Mouse (Mus musculus): ENCODE results near the gene 9430015G10Rik. TPM values are rescaled to one million over a fixed set of nuclear protein-coding genes. Genes with fewer than 3 reads are reported as not detected.

The 9430015G10Rik gene
- polyA plus RNA-seq, 1 experiment, result 34.3 TPM

DNA sequence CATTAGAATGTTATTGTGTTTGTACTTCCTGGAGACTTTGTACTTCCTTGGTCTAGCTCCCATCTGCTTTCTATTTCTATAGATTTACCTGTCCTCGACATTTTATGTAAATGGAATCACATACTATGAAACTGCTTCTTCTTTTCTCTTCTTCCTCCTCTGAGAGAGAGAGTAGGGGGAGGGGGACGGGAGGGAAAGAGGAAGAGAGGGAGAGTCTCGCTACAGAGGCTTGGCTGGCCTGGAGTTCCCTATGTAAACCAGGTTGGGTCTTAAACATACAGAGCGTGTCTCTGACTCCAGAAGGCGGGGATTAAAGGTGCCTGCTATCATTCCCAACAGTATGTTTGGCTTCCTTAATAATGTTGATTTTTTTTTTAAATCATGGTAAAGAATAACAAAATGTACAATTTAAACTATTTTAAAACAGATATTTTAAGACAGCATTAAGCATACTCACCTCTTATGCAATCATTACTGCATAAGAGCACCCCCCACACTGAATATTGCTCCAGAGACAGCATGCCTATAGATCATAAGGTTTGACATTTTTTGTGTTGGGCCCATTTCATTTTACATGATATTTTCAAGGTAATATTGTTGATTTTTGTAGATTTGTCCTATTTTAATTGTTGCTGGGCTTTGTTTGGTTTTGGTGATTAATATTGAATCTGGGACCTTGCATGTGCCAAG is 22.2 kb upstream of the 9430015G10Rik start:
- no peak for DNase-seq
- Histone ChIP-seq H3K27me3 (ENCODE audit: control insufficient read depth, insufficient read depth, low read length) (no peaks in the 10 kb centered on the region), H3K4me3 (replicated peaks; ENCODE audit: insufficient read depth, low read depth, low read length) (no peak overlapping the region), H3K27ac (ENCODE audit: insufficient read depth, low read length) (no peak overlapping the region), H3K4me1 (ENCODE audit: control insufficient read depth, insufficient read depth, low read length) (no peaks in the 10 kb centered on the region)
- TF ChIP-seq POLR2A (IDR thresholded peaks at IDR 0.05; ENCODE audit: borderline replicate concordance, insufficient read depth, low read length) (no peak), CTCF (IDR thresholded peaks at IDR 0.05; ENCODE audit: borderline replicate concordance, insufficient read depth, low read depth, low read length) (no peak)
- 42% methylated on average over 5 of the region's 5 CpGs for WGBS

DNA sequence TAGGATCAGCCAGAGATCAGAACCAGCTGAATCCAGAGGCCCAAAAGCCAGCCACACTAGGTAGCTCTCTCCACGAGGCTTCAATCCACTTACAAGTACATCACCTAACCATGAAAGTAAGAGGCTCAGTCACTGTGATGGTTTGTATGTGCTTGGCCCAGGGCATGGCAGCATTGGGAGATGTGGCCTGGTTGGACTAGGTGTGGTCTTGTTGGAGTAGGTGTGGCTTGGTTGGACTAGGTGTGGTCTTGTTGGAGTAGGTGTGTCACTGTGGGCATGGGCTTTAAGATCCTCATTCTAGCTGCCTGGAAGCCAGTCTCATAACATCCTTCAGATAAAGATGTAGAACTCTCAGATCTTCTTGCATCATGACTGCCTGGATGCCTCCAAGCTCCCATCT is 18.5 kb upstream of the 9430015G10Rik start:
- H3K27ac ChIP-seq (ENCODE audit: insufficient read depth, low read length), result no peak overlapping the region
- WGBS, result 55% methylated on average over 1 of the region's 1 CpGs
- TF ChIP-seq POLR2A (IDR thresholded peaks at IDR 0.05; ENCODE audit: borderline replicate concordance, insufficient read depth, low read length) (no peak), CTCF (IDR thresholded peaks at IDR 0.05; ENCODE audit: borderline replicate concordance, insufficient read depth, low read depth, low read length) (no peak)
- H3K4me1 ChIP-seq (ENCODE audit: control insufficient read depth, insufficient read depth, low read length), result no peaks in the 10 kb centered on the region
- no peak for DNase-seq
- no peak overlapping the region for H3K4me3 ChIP-seq (replicated peaks; ENCODE audit: insufficient read depth, low read depth, low read length)
- no peaks in the 10 kb centered on the region for H3K27me3 ChIP-seq (ENCODE audit: control insufficient read depth, insufficient read depth, low read length)

DNA sequence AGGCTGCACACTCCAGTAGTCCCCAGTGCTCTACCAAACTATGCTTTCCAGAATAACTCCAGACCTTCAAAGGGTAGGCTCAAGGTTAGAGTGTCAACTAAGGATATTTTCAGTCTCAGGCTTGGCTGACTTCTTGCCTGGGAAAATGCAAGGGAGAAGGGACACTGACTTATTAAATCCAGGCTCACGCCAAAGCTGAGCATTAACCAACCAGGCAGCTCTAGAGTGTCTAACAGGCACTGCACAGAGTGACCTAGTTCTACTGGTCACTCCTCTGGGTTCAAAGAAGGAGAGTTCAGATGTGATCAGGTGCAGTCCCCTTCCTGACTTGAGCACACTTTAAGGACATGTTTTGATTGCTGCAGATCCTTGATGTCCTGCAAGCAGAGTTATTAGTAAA is 17.0 kb upstream of the 9430015G10Rik start:
- TF ChIP-seq CTCF (IDR thresholded peaks at IDR 0.05; ENCODE audit: borderline replicate concordance, insufficient read depth, low read depth, low read length), result no peak
- TF ChIP-seq POLR2A (IDR thresholded peaks at IDR 0.05; ENCODE audit: borderline replicate concordance, insufficient read depth, low read length), result no peak
- DNase-seq, result no peak
- H3K27me3 ChIP-seq (ENCODE audit: control insufficient read depth, insufficient read depth, low read length), result no peaks in the 10 kb centered on the region
- no peaks in the 10 kb centered on the region for H3K4me1 ChIP-seq (ENCODE audit: control insufficient read depth, insufficient read depth, low read length)
- 81% methylated on average over 1 of the region's 1 CpGs for WGBS
- no peak overlapping the region for H3K4me3 ChIP-seq (replicated peaks; ENCODE audit: insufficient read depth, low read depth, low read length)
- no peak overlapping the region for H3K27ac ChIP-seq (ENCODE audit: insufficient read depth, low read length)

DNA sequence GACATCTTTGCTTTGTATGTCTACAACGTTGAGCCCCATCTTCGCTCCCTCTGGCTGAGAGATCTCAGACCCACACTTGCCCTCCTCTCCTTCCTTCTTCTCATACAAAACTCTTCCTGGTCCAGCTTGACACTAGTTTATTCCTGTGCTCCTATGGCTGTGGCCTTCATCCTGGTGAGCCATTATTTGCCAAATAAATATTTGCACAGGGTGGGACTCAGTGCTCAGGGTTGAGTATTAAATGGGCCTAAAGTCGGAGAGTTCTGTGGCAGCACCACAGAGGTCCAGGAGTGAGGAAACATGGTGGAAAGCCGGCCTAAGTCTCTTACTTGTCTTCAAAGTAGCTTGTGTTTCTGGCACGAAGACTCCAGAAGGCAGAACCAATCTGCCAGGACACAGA is 16.0 kb upstream of the 9430015G10Rik start:
- Histone ChIP-seq H3K27me3 (ENCODE audit: control insufficient read depth, insufficient read depth, low read length) (no peaks in the 10 kb centered on the region), H3K27ac (ENCODE audit: insufficient read depth, low read length) (no peak overlapping the region), H3K4me3 (replicated peaks; ENCODE audit: insufficient read depth, low read depth, low read length) (no peak overlapping the region), H3K4me1 (ENCODE audit: control insufficient read depth, insufficient read depth, low read length) (no peaks in the 10 kb centered on the region)
- no peak for DNase-seq
- TF ChIP-seq CTCF (IDR thresholded peaks at IDR 0.05; ENCODE audit: borderline replicate concordance, insufficient read depth, low read depth, low read length) (no peak), POLR2A (IDR thresholded peaks at IDR 0.05; ENCODE audit: borderline replicate concordance, insufficient read depth, low read length) (no peak)
- WGBS, result 82% methylated on average over 5 of the region's 5 CpGs

DNA sequence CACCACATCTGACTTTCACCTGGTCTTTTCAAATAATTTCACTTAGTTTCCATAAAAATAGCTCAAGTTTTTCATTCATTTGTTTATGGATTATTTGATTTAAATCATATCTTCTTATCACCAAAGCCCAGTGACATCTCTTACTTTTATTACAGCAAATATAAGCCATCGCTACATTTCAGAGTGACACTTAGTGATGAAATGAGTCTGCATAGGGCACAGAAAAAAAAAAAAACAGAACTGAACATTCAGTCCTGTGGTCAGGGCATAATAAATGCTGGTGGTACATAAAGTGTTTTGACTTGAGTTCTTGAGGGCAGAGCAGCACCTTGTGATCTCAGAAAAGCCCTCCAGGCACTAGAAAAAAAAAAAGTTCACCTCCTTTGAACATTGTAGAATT is 13.6 kb upstream of the 9430015G10Rik start:
- DNase-seq, result no peak
- Histone ChIP-seq H3K4me1 (ENCODE audit: control insufficient read depth, insufficient read depth, low read length) (no peaks in the 10 kb centered on the region), H3K4me3 (replicated peaks; ENCODE audit: insufficient read depth, low read depth, low read length) (no peak overlapping the region), H3K27me3 (ENCODE audit: control insufficient read depth, insufficient read depth, low read length) (no peaks in the 10 kb centered on the region), H3K27ac (ENCODE audit: insufficient read depth, low read length) (no peak overlapping the region)
- TF ChIP-seq CTCF (IDR thresholded peaks at IDR 0.05; ENCODE audit: borderline replicate concordance, insufficient read depth, low read depth, low read length) (no peak), POLR2A (IDR thresholded peaks at IDR 0.05; ENCODE audit: borderline replicate concordance, insufficient read depth, low read length) (no peak)
- 94% methylated on average over 1 of the region's 1 CpGs for WGBS

DNA sequence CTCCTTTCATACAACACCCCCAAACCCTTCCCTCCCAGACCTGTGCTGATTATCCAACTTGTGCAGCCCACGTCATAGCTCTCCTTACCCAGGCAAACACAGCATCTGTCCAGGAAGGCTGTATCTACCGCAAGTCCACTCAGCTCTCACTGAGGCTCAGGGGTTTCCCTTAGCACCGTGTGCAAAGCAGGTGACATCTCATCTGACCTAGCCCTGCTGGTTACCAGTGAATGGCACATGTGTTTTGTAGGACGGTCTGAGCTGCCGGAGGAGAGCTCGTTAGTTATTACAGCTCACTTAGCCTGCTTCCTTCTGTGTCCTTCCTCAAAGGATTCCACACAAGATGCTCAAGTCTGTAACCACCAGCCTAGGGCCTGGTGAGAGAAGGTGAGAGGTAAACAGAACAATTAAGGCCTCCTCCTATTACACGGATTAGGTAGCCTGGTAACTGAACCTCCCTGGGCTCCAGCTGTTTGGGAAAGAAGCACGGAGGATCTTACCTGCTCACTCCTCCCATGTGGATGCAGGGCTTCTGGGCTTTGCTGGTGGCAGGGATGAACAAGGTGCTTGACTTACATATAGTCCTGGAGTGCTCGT is 11.9 kb upstream of the 9430015G10Rik start:
- Histone ChIP-seq H3K27me3 (ENCODE audit: control insufficient read depth, insufficient read depth, low read length) (no peaks in the 10 kb centered on the region), H3K27ac (ENCODE audit: insufficient read depth, low read length) (no peak overlapping the region), H3K4me1 (ENCODE audit: control insufficient read depth, insufficient read depth, low read length) (no peaks in the 10 kb centered on the region), H3K4me3 (replicated peaks; ENCODE audit: insufficient read depth, low read depth, low read length) (no peak overlapping the region)
- WGBS, result 72% methylated on average over 9 of the region's 9 CpGs
- DNase-seq, result no peak
- no peak for TF ChIP-seq CTCF (IDR thresholded peaks at IDR 0.05; ENCODE audit: borderline replicate concordance, insufficient read depth, low read depth, low read length)
- no peak for TF ChIP-seq POLR2A (IDR thresholded peaks at IDR 0.05; ENCODE audit: borderline replicate concordance, insufficient read depth, low read length)

DNA sequence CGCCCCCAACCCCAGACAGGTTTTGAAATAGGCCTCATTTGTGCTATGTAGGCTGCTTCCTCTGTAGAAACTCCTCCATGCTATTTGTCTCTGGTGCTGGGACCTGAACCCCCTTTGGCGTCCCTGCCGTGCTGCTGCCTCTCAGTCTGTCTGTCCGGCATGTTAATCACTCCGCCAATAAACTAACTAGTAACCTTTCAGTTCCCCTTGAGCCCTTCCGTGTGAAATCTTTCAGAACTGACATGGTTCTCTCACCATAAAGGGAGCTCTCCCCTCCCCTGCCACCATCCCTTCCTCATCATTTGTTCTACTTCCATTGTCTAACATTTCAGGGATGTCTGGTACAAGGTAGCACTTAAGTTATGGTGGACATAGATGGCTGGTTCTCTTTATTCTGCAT is 10.4 kb upstream of the 9430015G10Rik start:
- H3K4me3 ChIP-seq (replicated peaks; ENCODE audit: insufficient read depth, low read depth, low read length), result no peak overlapping the region
- no peaks in the 10 kb centered on the region for H3K27me3 ChIP-seq (ENCODE audit: control insufficient read depth, insufficient read depth, low read length)
- no peaks in the 10 kb centered on the region for H3K4me1 ChIP-seq (ENCODE audit: control insufficient read depth, insufficient read depth, low read length)
- no peak for DNase-seq
- TF ChIP-seq POLR2A (IDR thresholded peaks at IDR 0.05; ENCODE audit: borderline replicate concordance, insufficient read depth, low read length) (no peak), CTCF (IDR thresholded peaks at IDR 0.05; ENCODE audit: borderline replicate concordance, insufficient read depth, low read depth, low read length) (no peak)
- 60% methylated on average over 6 of the region's 6 CpGs for WGBS
- H3K27ac ChIP-seq (ENCODE audit: insufficient read depth, low read length), result no peak overlapping the region

GRCm38 (mm10) chr4:156100501-156100900 is 9.3 kb upstream of the 9430015G10Rik start:
- no peak for DNase-seq
- H3K27ac ChIP-seq (ENCODE audit: insufficient read depth, low read length), result no peak overlapping the region
- 93% methylated on average over 5 of the region's 5 CpGs for WGBS
- no peaks in the 10 kb centered on the region for H3K4me1 ChIP-seq (ENCODE audit: control insufficient read depth, insufficient read depth, low read length)
- TF ChIP-seq CTCF (IDR thresholded peaks at IDR 0.05; ENCODE audit: borderline replicate concordance, insufficient read depth, low read depth, low read length), result no peak
- TF ChIP-seq POLR2A (IDR thresholded peaks at IDR 0.05; ENCODE audit: borderline replicate concordance, insufficient read depth, low read length), result no peak
- no peaks in the 10 kb centered on the region for H3K27me3 ChIP-seq (ENCODE audit: control insufficient read depth, insufficient read depth, low read length)
- no peak overlapping the region for H3K4me3 ChIP-seq (replicated peaks; ENCODE audit: insufficient read depth, low read depth, low read length)
